Mouse (Mus musculus): ENCODE measurements around the gene Dusp16. TPM values are rescaled to one million over a fixed set of nuclear protein-coding genes. Genes with fewer than 3 reads are reported as not detected.

Gene Dusp16
- 10 to 100 TPM; 23.9 to 25.5 TPM for total RNA-seq (2021)
- long read RNA-seq, experiment 1, partial matches to known transcripts = 0 of 2 reads
- long read RNA-seq, experiment 1, other reads (novel, unspliced or antisense) = 2 of 2 reads
- long read RNA-seq, experiment 2, full-length matches to known transcripts = 2 of 11 reads
- long read RNA-seq, experiment 2, partial matches to known transcripts = 0 of 11 reads
- long read RNA-seq, experiment 2, other reads (novel, unspliced or antisense) = 9 of 11 reads

DNA sequence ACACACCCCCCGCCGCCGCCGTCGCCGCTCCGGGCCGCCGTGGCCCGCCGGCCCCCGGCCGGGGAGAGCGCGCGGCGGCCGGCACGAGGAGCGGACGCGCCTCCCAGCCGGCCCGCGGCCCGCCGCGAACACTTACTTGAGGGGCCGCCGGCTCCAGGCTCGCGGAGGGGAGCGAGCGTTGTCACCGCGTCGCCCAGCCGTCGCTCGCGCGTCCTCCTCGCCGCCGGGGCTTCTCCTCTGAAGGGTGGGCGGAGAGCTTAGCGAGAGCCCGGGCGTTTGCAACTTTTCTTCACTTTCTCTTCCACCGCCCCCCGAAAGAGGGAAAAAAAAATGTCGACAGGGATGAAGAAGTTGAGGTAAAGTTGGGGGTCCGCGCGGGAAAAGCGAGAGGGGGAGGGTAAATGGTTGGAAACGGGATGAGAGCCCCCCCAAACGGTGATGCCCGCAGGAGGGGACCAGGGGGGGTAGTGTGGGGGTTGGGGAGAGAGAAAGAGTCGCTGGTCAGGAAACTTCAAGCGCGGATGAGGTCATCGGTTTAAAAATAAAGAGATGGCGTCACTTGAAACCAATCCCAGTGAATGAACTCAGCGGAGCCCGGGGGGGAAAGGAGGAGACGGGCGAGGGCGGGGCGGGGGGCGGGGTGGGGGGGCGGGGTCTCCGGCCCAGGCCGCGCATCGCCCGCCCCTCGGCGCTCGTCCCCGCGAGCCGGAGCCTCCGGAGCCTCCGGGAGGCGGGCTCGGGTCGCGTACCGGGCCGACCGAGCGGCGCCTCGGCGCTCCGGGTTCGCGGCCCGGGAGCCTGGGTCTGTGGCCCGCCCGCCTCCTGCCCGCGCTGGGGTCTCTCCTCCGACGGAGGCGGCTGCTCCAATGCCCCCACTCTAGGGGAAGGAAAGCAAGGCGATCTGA, at the start of gene Dusp16:
Gene Dusp16, minus strand, starts transcription at position 485 of the 905 bp plus-strand sequence.
- DNase-seq (ENCODE audit: low spot score in 2 of 2) = peak; percentile 45 to 59

GRCm38 (mm10) chr6:134840346-134840745, 47.9 kb upstream of the Dusp16 start:
- DNase-seq (ENCODE audit: low spot score in 2 of 2) = no peak

DNA sequence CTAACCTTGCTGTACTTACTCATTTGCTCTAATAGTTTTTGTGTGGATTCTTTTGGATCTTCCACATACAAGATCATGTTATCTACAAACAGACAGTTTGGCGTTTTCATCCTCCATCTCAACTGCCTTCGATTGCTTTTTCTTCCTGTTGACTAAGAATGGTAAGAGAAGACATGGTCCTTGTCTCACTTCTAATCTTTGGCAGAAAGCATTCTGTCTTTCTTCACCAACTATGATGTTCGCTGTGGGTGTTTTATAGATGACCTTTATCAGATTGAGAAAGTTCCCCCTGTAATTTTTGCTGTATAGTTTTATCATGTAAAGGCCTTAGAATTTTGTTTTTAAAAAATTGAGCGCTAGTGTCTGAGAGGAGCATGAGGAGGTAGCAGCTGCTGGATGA, 45.7 kb upstream of the Dusp16 start:
- DNase-seq (ENCODE audit: low spot score in 2 of 2) = no peak

GRCm38 (mm10) chr6:134834585-134835251, 42.3 kb upstream of the Dusp16 start:
- no peak for DNase-seq (ENCODE audit: low spot score in 2 of 2)

- no peak for DNase-seq (ENCODE audit: low spot score in 2 of 2)
These were observed 38.4 kb upstream of the Dusp16 start for GRCm38 (mm10) chr6:134830776-134831175.

- DNase-seq (ENCODE audit: low spot score in 2 of 2) = peak; percentile 98 to 99
These were observed 37.6 kb upstream of the Dusp16 start, which contains the start of gene Crebl2 for GRCm38 (mm10) chr6:134829786-134830700. Gene Crebl2 (plus strand): TSS chr6:134830154.

DNA sequence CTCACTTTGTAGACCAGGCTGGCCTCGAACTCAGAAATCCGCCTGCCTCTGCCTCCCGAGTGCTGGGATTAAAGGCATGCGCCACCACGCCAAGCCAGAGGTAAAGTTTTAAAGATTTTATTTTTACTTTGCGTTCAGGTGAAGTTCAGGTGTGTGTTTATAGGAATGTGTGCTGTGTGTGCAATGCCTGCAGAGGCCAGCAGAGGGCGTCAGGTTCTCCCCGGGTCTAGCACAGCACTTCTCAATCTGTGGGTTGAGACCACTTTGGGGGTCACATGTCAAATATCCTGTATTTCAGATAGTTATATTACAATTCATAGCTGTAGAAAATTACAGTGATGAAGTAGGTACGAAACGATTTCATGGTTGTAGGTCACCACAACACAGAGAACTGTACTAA, 30.4 kb upstream of the Dusp16 start:
- no peak for DNase-seq (ENCODE audit: low spot score in 2 of 2)

GRCm38 (mm10) chr6:134820411-134820810, 28.0 kb upstream of the Dusp16 start:
- no peak for DNase-seq (ENCODE audit: low spot score in 2 of 2)

GRCm38 (mm10) chr6:134819741-134820140, 27.3 kb upstream of the Dusp16 start:
- DNase-seq (ENCODE audit: low spot score in 2 of 2) = no peak

DNA sequence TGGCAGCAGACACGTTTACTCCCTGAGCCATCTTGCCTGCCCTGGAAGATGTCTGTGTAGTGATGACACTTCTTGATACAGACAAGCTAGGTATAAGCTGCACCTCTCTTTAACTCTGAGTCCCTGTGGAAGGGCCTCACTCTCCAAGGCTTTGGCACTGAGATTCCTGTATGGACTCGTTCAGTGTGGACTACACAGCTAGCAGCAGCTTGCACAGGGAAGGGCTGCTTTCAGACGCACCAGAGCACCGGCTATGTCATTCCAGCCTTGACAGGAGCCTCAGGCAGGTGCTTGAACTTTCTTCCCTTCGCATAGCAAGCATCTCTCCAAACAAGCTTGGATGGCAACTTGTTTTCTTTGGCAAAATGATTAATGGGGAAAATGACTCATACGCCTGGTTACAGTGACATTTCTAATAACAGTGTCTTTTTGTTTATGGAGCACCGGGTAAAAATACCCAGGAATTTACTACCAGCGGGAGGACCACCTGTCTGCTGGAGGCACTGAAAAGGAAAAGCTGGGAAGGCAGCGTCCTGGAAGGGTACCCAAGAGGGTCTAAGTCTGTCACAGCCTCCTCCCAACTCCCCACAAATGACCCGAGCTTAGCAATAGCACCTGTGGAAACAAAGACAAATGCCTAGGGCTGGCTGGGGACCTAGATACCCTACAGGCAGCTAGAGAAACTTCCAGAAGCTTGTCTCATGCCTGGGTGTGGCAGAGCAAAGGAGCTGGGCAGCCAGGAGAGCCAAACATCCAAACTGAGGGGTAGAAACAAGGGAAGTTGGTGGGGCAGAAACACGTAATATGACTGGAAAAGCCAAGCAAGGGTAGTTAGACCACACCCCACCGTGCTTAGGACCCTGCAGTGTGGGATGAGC, 24.9 kb upstream of the Dusp16 start:
- DNase-seq (ENCODE audit: low spot score in 2 of 2) = no peak

GRCm38 (mm10) chr6:134813066-134813465, 20.6 kb upstream of the Dusp16 start:
- DNase-seq (ENCODE audit: low spot score in 2 of 2) = no peak

DNA sequence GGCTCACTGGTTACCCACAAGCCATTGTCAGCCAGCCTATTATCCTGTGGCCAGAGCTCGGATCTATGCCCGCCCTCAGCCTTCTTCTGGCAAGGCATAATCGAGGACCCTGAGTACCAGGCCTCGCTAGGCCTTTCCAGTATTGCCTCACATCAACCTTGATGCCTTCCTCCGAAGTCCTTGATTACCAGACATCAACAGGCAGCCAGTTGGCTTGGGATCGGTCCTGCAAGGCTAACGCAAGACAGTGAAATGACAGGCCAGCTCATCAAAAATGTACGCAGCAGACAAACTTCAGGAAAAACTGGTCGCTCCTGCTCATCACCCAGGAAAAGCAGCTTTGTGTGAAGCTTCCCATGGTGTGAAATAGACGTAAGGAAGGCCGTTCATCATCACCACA, 15.4 kb upstream of the Dusp16 start:
- no peak for DNase-seq (ENCODE audit: low spot score in 2 of 2)

GRCm38 (mm10) chr6:134807091-134807490, 14.7 kb upstream of the Dusp16 start:
- DNase-seq (ENCODE audit: low spot score in 2 of 2) = no peak

DNA sequence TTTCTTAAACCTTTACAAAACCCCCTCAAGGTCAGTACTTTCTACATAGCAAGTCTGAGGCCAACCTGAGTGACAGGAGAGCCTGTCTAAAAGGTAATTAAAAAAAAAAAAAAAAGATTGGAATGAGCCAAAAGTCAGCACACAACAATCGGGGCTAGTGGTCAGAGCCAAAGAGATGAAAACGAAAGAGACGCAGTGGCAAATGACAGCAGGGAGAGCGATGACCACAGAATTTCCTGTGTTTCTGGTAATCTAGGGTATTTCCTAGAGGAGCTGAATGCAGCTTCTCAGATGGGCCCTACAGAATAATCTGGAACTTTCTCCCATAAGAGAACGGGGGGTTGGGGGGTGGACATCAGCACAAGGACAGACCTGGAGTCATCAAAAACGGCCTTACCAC, 13.7 kb upstream of the Dusp16 start:
- DNase-seq (ENCODE audit: low spot score in 2 of 2) = no peak

DNA sequence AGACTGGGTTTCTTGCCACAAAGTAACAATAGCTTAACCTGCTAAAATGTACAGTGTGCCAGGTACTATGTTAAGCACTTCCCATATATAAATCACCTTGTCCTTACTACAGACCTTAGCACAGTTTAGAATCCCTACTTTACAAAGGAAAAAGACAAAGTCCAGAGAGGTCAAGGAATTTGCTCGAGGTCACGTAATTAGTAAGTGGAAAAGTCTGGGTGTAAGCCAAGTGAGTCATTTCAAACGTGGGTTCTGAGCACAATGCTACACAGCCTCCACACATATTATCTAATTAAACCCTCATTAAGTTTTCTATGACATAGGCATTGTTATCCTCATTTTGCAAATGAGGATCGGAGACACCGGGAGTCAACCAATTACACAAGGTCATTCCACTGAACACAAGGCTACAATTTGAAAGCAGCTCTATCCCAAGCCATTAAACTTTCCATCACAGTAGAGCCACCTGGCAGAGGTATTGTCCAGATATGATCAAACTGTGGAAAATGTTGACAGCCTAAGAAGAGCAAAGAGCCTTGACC, 12.4 kb upstream of the Dusp16 start:
- no peak for DNase-seq (ENCODE audit: low spot score in 2 of 2)

- no peak for DNase-seq (ENCODE audit: low spot score in 2 of 2)
These were observed 10.2 kb upstream of the Dusp16 start for GRCm38 (mm10) chr6:134802641-134803043.

DNA sequence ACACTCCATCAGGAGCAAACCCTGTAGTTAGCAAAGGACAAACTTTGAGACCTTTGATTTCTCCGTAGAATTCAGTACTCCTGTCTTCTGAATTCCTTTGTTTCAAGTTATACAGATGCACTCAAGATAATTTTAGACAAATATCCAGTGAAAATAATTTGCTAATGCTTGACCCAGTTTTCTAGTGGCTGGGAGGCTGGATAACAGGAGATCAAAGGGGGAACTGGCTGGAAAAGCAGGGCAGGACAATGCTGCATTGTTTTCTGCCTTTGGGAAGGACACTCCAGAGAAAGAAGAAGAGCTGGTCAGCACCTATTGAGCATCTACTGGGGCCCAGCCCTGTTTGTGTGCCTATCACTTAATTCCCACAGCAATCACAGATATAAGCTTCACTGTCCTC, 9.1 kb upstream of the Dusp16 start:
- DNase-seq (ENCODE audit: low spot score in 2 of 2) = no peak

GRCm38 (mm10) chr6:134796297-134796696, 3.9 kb upstream of the Dusp16 start:
- no peak for DNase-seq (ENCODE audit: low spot score in 2 of 2)

DNA sequence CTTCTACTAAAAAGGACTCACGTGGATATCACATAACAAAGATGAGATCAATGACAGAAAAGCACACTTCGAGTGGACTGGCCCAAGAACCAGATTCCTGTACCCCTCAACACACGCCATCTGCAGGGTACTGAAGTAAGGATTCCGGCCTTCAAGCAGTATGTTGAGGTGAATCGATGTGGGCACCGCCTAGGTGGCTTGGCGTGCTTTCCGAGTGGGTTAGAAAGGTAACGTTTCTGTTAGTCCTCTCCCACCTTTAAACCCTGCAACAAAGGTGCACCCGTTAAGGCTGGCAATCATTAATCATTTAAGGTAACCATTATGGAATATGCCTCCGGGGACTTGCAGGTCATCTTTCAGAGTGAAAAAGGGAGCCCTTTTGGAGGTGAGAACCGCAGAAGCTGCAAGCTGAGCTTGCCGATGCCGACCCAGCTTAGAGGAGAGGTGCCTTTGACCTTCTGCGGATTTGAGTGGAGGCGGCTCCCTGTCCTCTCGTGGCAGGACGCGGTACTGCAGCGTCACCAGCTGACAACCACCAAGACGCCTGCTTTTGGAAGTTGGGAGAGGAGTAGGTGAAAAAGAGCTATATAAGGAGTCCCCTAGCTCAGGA, 1.6 kb upstream of the Dusp16 start:
- DNase-seq (ENCODE audit: low spot score in 2 of 2) = peak; percentile 58 to 70
